Mouse (Mus musculus) adrenal gland, adult 2 months (tissue): ENCODE data around the gene Hoxb4. TPM values are rescaled to one million over a fixed set of nuclear protein-coding genes. Genes with fewer than 3 reads are reported as not detected.

Experiments
- DNase-seq: peaks from one replicate; pipeline ENCODE4 v3.0.0; 2021
- polyA plus RNA-seq: library from polyadenylated mRNA; depleted of rRNA; stranded (reverse); fragments of >200 nt; gene quantifications from 2 replicates; pipeline ENCODE4 v1.2.3, GENCODE M21; 2012
- total RNA-seq, 2 experiments: library from RNA; stranded (reverse); gene quantifications; 2 replicates each; pipeline ENCODE4 v1.2.3; 2021

Gene Hoxb4
- total and polyA plus RNA-seq, 3 experiments: 16.7 to 30.0 (median 21.8) TPM

- DNase-seq: peak; percentile 90
Measured at GRCm38 (mm10) chr11:96284774-96285734, 33.0 kb upstream of the Hoxb4 start.

GRCm38 (mm10) chr11:96285771-96286738 is 32.0 kb upstream of the Hoxb4 start, which contains the start of gene Hoxb7:
Hoxb7 (plus strand) TSS chr11:96286623.
- peak; percentile 93 for DNase-seq

GRCm38 (mm10) chr11:96286739-96287385 is 31.2 kb upstream of the Hoxb4 start:
- DNase-seq: peak; percentile 81

GRCm38 (mm10) chr11:96287411-96287810 is 30.7 kb upstream of the Hoxb4 start:
- DNase-seq: no peak

- DNase-seq: peak; percentile 75
Measured at GRCm38 (mm10) chr11:96288455-96289221, 29.4 kb upstream of the Hoxb4 start.

- DNase-seq: no peak
Measured at GRCm38 (mm10) chr11:96289293-96289692, 28.8 kb upstream of the Hoxb4 start.

GRCm38 (mm10) chr11:96289837-96290236 is 28.2 kb upstream of the Hoxb4 start:
- no peak for DNase-seq

GRCm38 (mm10) chr11:96290705-96291355 is 27.2 kb upstream of the Hoxb4 start:
- no peak for DNase-seq

GRCm38 (mm10) chr11:96291681-96292564 is 26.1 kb upstream of the Hoxb4 start, which contains the start of gene Hoxb6:
Hoxb6 (plus strand) TSS chr11:96292476.
- peak; percentile 91 for DNase-seq

GRCm38 (mm10) chr11:96292565-96293301 is 25.3 kb upstream of the Hoxb4 start:
- peak; percentile 78 for DNase-seq

- no peak for DNase-seq
Measured at GRCm38 (mm10) chr11:96293302-96293921, 24.7 kb upstream of the Hoxb4 start.

GRCm38 (mm10) chr11:96294245-96295091 is 23.6 kb upstream of the Hoxb4 start:
- peak; percentile 92 for DNase-seq

GRCm38 (mm10) chr11:96295092-96295835 is 22.8 kb upstream of the Hoxb4 start:
- peak; percentile 73 for DNase-seq

- DNase-seq: no peak
Measured at GRCm38 (mm10) chr11:96296997-96297396, 21.1 kb upstream of the Hoxb4 start.

- DNase-seq: no peak
Measured at GRCm38 (mm10) chr11:96297428-96297827, 20.6 kb upstream of the Hoxb4 start.

- DNase-seq: no peak
Measured at GRCm38 (mm10) chr11:96297968-96298635, 20.0 kb upstream of the Hoxb4 start.
